Mouse (Mus musculus) testis, adult 2 months (tissue): ENCODE data around the gene Snap23.

Experiments
- CTCF ChIP-seq: fragments of 200-500 bp; IDR thresholded peaks from 2 replicates; pipeline ENCODE4 v1.5.1; 2012; ENCODE audit warnings: low read depth, mild to moderate bottlenecking, inconsistent platforms, low read length, moderate library complexity; ENCODE audit not compliant: control insufficient read depth, insufficient read depth, insufficient replicate concordance
- POLR2A ChIP-seq: fragments of 200-500 bp; IDR thresholded peaks from 2 replicates; pipeline ENCODE4 v1.6.1; 2012; ENCODE audit warnings: low read depth, mild to moderate bottlenecking, inconsistent platforms, low read length, moderate library complexity; ENCODE audit not compliant: control insufficient read depth

GRCm38 (mm10) chr2:120577799-120578198, 10.3 kb downstream of the Snap23 start:
- TF ChIP-seq CTCF (no peak), POLR2A (no peak)
